Mouse (Mus musculus) inflammation-experienced regulatory T-cells, adult 6 months (primary cell): ENCODE data around the gene Fthl17b. TPM values are rescaled to one million over a fixed set of nuclear protein-coding genes. Genes with fewer than 3 reads are reported as not detected.
"Not testable (repeated sequence)": the region's sequence is repeated elsewhere in the genome, so short reads cannot be mapped to it uniquely, and the experiment has no call there.

Source experiments
- ATAC-seq: one replicate; pipeline ENCODE4 v1.8.0; 2017
- polyA plus RNA-seq, 3 experiments: library from polyadenylated mRNA; unstranded; fragments of 100-300 nt; shearing (Covaris generic); gene quantifications; one replicate each; pipeline ENCODE4 v1.2.1; 2017

Gene Fthl17b
- not detected for polyA plus RNA-seq

- not testable (repeated sequence) for ATAC-seq
Measured at GRCm38 (mm10) chrX:8962875-8963274, at the start of gene Fthl17b. Gene Fthl17b, minus strand, starts transcription at chrX:8962975.

GRCm38 (mm10) chrX:8986655-8987054 is 23.9 kb upstream of the Fthl17b start, which contains the start of gene Fthl17d:
Gene Fthl17d, minus strand, starts transcription at chrX:8986755.
- ATAC-seq = not testable (repeated sequence)

- ATAC-seq = not testable (repeated sequence)
Measured at GRCm38 (mm10) chrX:8976459-8976858, 13.7 kb upstream of the Fthl17b start, which contains the start of gene Fthl17c. Gene Fthl17c, minus strand, starts transcription at chrX:8976559.

- not testable (repeated sequence) for ATAC-seq
Measured at GRCm38 (mm10) chrX:8964618-8965017, 1.8 kb upstream of the Fthl17b start.

DNA sequence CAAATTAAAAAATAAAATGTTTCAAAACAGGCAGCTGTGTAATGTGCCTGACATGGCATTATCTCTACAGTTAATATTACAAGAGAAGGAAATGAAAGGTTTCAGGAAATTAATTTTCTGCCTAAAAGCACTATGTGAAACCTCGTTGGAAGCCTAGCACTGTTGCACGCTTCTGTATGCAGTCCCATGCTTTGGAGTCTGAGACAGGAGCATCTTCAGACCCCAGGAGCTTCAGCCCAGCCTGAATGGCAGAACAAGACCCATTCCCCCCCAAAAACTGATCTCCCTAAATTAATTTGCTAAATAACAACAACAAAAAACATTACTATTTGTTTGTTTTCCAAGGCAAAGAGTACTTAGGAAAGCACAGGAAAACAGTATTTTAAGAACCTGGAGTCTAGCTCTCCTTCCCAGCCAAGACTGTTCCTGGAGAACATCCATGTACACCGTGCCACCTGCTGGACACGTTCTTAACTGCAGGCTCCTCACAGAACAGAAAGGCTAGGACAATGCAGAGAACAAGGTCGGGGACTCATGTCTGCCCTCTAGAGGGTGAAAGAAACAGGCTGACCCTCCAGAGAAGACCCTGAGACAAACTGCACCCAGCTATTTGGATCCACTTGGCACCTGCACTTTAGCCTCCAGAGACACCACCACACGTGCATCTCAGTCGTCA is 14.5 kb downstream of the Fthl17b start:
- ATAC-seq = not testable (repeated sequence)

DNA sequence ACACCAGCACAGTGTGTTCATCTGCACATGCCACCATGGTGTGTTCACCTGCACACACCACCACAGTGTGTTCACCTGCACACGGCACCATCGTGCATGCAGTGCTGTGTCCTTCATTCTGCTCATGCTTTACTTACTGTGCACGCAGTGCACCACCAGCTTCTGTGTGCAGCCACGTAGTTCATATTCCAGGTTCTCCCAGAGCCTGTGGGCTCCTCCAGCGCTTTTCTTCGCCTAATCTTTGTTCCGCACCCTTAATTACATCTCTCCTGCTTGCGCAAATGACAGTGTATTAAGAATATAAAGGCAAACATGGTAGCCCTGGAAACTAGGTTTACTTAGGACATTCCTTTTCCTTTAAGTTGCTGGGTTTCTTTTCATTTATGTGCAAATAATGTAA is 18.7 kb downstream of the Fthl17b start:
- ATAC-seq = no peak

DNA sequence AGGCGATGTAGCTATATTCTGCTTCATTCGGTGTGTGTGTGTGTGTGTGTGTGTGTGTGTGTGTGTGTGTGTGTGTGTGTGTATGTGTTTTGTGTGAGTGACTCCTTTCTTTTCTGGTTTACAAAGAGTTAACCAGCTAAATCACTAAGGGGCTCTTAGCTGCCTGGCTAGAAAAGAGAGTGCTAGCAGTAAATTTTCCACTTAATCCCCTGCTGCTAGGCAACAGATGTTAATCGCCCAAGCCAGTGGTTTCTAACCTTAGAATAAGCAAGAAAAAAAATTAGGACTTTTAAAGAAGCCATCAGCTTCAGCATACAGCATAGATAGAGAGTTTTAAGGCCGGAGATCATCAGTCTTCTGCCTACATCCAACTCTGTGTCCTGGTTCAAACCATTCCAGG is 35.5 kb downstream of the Fthl17b start:
- no peak for ATAC-seq

DNA sequence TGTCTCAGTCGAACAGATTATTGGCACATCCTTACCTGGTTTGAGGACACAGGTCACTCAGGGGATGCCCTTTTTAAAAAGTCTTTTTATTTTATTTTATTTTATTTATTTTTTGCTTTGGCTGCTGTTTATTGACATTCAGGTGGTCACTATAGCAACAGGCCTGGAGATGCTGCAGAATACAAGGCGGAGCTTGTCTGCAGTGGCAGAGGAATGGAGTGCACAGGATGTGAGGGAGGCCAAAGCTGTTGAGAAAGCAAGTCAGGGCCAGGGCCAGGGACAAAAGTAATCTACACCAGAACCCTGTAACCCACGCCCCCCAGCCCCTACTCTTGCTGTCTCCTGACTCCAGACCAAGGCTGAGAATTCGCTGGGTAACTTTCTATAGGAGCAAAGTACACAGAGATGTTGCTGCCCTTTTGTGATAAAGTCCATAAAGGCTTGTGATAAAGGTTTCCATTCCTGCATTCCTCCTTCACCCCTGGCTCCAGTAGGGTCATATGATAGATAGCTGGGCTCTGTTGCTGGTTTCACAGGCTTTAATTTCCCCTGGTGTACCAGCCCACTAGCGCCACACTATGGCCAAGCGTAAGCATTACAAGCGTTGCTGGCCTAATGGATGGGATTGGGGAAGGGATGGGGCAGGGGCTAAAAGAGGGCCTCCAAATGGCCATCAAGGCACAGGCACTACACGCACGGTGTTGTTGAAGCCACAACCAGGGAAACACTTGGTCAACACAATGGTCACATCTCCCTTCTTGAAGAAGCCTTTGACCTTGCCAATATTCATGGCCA is 40.8 kb downstream of the Fthl17b start:
- ATAC-seq = no peak

DNA sequence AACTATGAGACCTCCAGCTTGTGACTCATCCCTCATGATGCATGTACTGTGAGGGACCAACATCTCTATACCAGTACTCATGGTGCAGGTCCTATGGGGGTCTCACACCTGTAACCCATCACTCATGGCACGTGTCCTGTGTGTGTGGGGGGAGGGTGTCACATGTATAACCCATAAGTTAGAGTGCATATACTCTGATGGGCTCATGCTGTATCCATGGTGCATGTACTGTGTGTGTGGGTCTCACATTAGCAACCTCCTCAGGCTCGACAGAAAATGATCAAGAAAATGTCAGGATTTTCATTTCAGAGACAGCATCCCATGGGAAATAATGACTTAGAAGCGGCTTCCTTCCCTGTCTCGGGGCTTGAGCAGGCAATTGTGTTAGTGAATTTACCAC is 41.7 kb downstream of the Fthl17b start:
- ATAC-seq = no peak

Other genes with a start within 250 kb of the Fthl17b start
- not detected for gene Ssx9, start 214.5 kb downstream of the Fthl17b start, polyA plus RNA-seq
- gene Ssxb5, start 159.3 kb downstream of the Fthl17b start, polyA plus RNA-seq = not detected
- gene Gm6592, start 119.0 kb downstream of the Fthl17b start, polyA plus RNA-seq = not detected
- not detected for gene Gm5751, start 88.7 kb downstream of the Fthl17b start, polyA plus RNA-seq
- gene B630019K06Rik, start 70.6 kb downstream of the Fthl17b start, polyA plus RNA-seq = under 1 TPM; 0.18 to 0.30 (median 0.29) TPM
- not detected for gene Fthl17c, start 13.6 kb upstream of the Fthl17b start, polyA plus RNA-seq
- gene Fthl17d, start 23.8 kb upstream of the Fthl17b start, polyA plus RNA-seq = not detected
- not detected for gene Fthl17e, start 70.5 kb upstream of the Fthl17b start, polyA plus RNA-seq
- gene Fthl17f, start 100.0 kb upstream of the Fthl17b start, polyA plus RNA-seq = not detected
- not detected for gene 4930402K13Rik, start 141.6 kb upstream of the Fthl17b start, polyA plus RNA-seq
- gene Lancl3, start 236.9 kb upstream of the Fthl17b start, polyA plus RNA-seq = 1 to 10 TPM in 2 of 3 experiments, under 1 TPM in 1; 0.83 to 1.5 (median 1.2) TPM